Mouse (Mus musculus): ENCODE measurements around the gene Erc2.

GRCm38 (mm10) chr14:27822566-27822965 lies 200.3 kb downstream of the Erc2 start:
- TF ChIP-seq MYOG (IDR thresholded peaks at IDR 0.05; ENCODE audit: control insufficient read depth, extremely low read depth, insufficient read length) (no peak), MAX (IDR thresholded peaks at IDR 0.05) (no peak)
